Mouse (Mus musculus) heart, embryonic 15.5 days (tissue): ENCODE results near the gene Ctbs. TPM values are rescaled to one million over a fixed set of nuclear protein-coding genes. Genes with fewer than 3 reads are reported as not detected.
A peak's percentile ranks its signal among the peaks of the same experiment; 100 is the strongest.
"Not testable (repeated sequence)": the region's sequence is repeated elsewhere in the genome, so short reads cannot be mapped to it uniquely, and the experiment has no call there.

ENCODE experiments used
- ATAC-seq: fragments of 200-750 bp; cut with Nextera tagmentation; replicated peaks from 2 replicates; pipeline ENCODE4 v1.8.0; 2017; ENCODE audit warnings: low read depth, moderate TSS enrichment; ENCODE audit not compliant: insufficient number of reproducible peaks, insufficient read depth, low FRiP score
- H3K27ac ChIP-seq: fragments of 300-500 bp; sonication (generic); 2 replicates; pipeline ENCODE4 v1.5.1; 2015; ENCODE audit warnings: mild to moderate bottlenecking, inconsistent platforms
- H3K27me3 ChIP-seq: fragments of 300-500 bp; sonication (generic); 2 replicates; pipeline ENCODE4 v1.6.1; 2015; ENCODE audit warnings: inconsistent platforms
- H3K36me3 ChIP-seq: fragments of 300-500 bp; sonication (generic); 2 replicates; pipeline ENCODE4 v1.6.1; 2015; ENCODE audit warnings: mild to moderate bottlenecking, inconsistent platforms
- H3K4me1 ChIP-seq: fragments of 300-500 bp; sonication (generic); replicated peaks from 2 replicates; pipeline ENCODE4 v1.6.1; 2015; ENCODE audit warnings: inconsistent platforms
- H3K4me2 ChIP-seq: fragments of 300-500 bp; sonication (generic); 2 replicates; pipeline ENCODE4 v1.6.1; 2015; ENCODE audit warnings: inconsistent platforms, mild to moderate bottlenecking, moderate library complexity
- H3K4me3 ChIP-seq: fragments of 300-500 bp; sonication (generic); 2 replicates; pipeline ENCODE4 v1.5.1; 2015; ENCODE audit warnings: mild to moderate bottlenecking, inconsistent platforms
- H3K9ac ChIP-seq: fragments of 300-500 bp; sonication (generic); 2 replicates; pipeline ENCODE4 v1.6.1; 2015; ENCODE audit warnings: mild to moderate bottlenecking, inconsistent platforms
- H3K9me3 ChIP-seq: fragments of 300-500 bp; sonication (generic); replicated peaks from 2 replicates; pipeline ENCODE4 v1.6.1; 2016; ENCODE audit warnings: inconsistent platforms
- WGBS: fragments of 180-500 bp; shearing (Covaris S2); methylation state at CpG from one replicate; pipeline ENCODE4 v1.1.7; 2015; ENCODE audit warnings: mixed read lengths; 5-methylcytosine and 5-hydroxymethylcytosine counted together
- polyA plus RNA-seq: library from polyadenylated mRNA; unstranded; fragments of >200 nt; fragmentation: Nextera tagmentation; extraction: Ambion mirVana; gene quantifications from 2 replicates; pipeline ENCODE4 v1.2.1, GENCODE M21; 2015

The Ctbs gene
- polyA plus RNA-seq, 1 experiment from 2014 or later = 7.5 TPM

- no peak overlapping the region for H3K9ac ChIP-seq
- H3K27me3 ChIP-seq = no peaks in the 10 kb centered on the region
- H3K36me3 ChIP-seq = peaks cover 5% of the 10 kb centered on the region; the same call in 1 of the 2 replicates
- no peaks in the 10 kb centered on the region for H3K9me3 ChIP-seq
- H3K27ac ChIP-seq = no peak overlapping the region
- no peak overlapping the region for H3K4me3 ChIP-seq
- WGBS = 93% methylated on average over 12 of the region's 12 CpGs
- no peak for ATAC-seq
- peaks cover 17% of the 10 kb centered on the region for H3K4me1 ChIP-seq
- H3K4me2 ChIP-seq = no peak overlapping the region
Observed at GRCm38 (mm10) chr3:146414555-146414954, 35.0 kb upstream of the Ctbs start.

GRCm38 (mm10) chr3:146417873-146418272, 31.7 kb upstream of the Ctbs start:
- H3K27me3 ChIP-seq = no peaks in the 10 kb centered on the region
- WGBS = 93% methylated on average over 8 of the region's 8 CpGs
- peaks cover 6% of the 10 kb centered on the region; the same call in 1 of the 2 replicates for H3K36me3 ChIP-seq
- no peak overlapping the region for H3K9ac ChIP-seq
- no peak overlapping the region for H3K4me2 ChIP-seq
- peaks cover 13% of the 10 kb centered on the region; the same call in 1 of the 2 replicates for H3K4me1 ChIP-seq
- no peaks in the 10 kb centered on the region for H3K9me3 ChIP-seq
- ATAC-seq = no peak
- H3K4me3 ChIP-seq = no peak overlapping the region
- no peak overlapping the region for H3K27ac ChIP-seq

GRCm38 (mm10) chr3:146418901-146419300, 30.7 kb upstream of the Ctbs start:
- H3K36me3 ChIP-seq = peaks cover 10% of the 10 kb centered on the region; the same call in 1 of the 2 replicates
- no peak overlapping the region for H3K4me3 ChIP-seq
- no peaks in the 10 kb centered on the region for H3K27me3 ChIP-seq
- H3K9ac ChIP-seq = no peak overlapping the region
- H3K4me1 ChIP-seq = peaks cover 11% of the 10 kb centered on the region; the same call in 1 of the 2 replicates
- WGBS = 64% methylated on average over 7 of the region's 7 CpGs
- H3K9me3 ChIP-seq = no peaks in the 10 kb centered on the region
- no peak overlapping the region for H3K4me2 ChIP-seq
- ATAC-seq = 0 out of 2 replicates have a peak, but pooled peaks have one; percentile 12
- peak overlapping the region; percentile 44 for H3K27ac ChIP-seq

- Histone ChIP-seq H3K4me3 (no peak overlapping the region), H3K27ac (peak overlapping the region; percentile 44), H3K9me3 (no peaks in the 10 kb centered on the region), H3K4me2 (no peak overlapping the region), H3K36me3 (peaks cover 10% of the 10 kb centered on the region; the same call in 1 of the 2 replicates), H3K27me3 (no peaks in the 10 kb centered on the region), H3K9ac (no peak overlapping the region), H3K4me1 (peaks cover 16% of the 10 kb centered on the region)
- WGBS = 78% methylated on average over 9 of the region's 9 CpGs
- ATAC-seq = no peak
Observed at GRCm38 (mm10) chr3:146419534-146419933, 30.1 kb upstream of the Ctbs start.

GRCm38 (mm10) chr3:146419992-146420537, 29.5 kb upstream of the Ctbs start:
- H3K36me3 ChIP-seq = peaks cover 10% of the 10 kb centered on the region; the same call in 1 of the 2 replicates
- H3K9ac ChIP-seq = no peak overlapping the region
- no peaks in the 10 kb centered on the region for H3K27me3 ChIP-seq
- H3K4me1 ChIP-seq = peaks cover 17% of the 10 kb centered on the region
- H3K4me3 ChIP-seq = no peak overlapping the region
- no peaks in the 10 kb centered on the region for H3K9me3 ChIP-seq
- 83% methylated on average over 15 of the region's 15 CpGs for WGBS
- no peak overlapping the region for H3K27ac ChIP-seq
- ATAC-seq = no peak
- no peak overlapping the region for H3K4me2 ChIP-seq

GRCm38 (mm10) chr3:146421787-146422186, 27.8 kb upstream of the Ctbs start:
- 50% methylated on average over 8 of the region's 8 CpGs for WGBS
- H3K9me3 ChIP-seq = no peaks in the 10 kb centered on the region
- no peaks in the 10 kb centered on the region for H3K27me3 ChIP-seq
- no peak overlapping the region for H3K4me3 ChIP-seq
- no peak for ATAC-seq
- H3K4me1 ChIP-seq = peaks cover 17% of the 10 kb centered on the region
- H3K27ac ChIP-seq = no peak overlapping the region
- H3K4me2 ChIP-seq = no peak overlapping the region
- peaks cover 13% of the 10 kb centered on the region; the same call in 1 of the 2 replicates for H3K36me3 ChIP-seq
- no peak overlapping the region for H3K9ac ChIP-seq

GRCm38 (mm10) chr3:146423710-146424109, 25.9 kb upstream of the Ctbs start:
- peaks cover 19% of the 10 kb centered on the region; the same call in 1 of the 2 replicates for H3K36me3 ChIP-seq
- no peak overlapping the region for H3K9ac ChIP-seq
- ATAC-seq = no peak
- no peaks in the 10 kb centered on the region for H3K9me3 ChIP-seq
- H3K4me2 ChIP-seq = no peak overlapping the region
- 82% methylated on average over 7 of the region's 7 CpGs for WGBS
- peaks cover 17% of the 10 kb centered on the region for H3K4me1 ChIP-seq
- no peak overlapping the region for H3K4me3 ChIP-seq
- H3K27ac ChIP-seq = no peak overlapping the region
- H3K27me3 ChIP-seq = no peaks in the 10 kb centered on the region

GRCm38 (mm10) chr3:146424306-146424900, 25.2 kb upstream of the Ctbs start:
- no peak overlapping the region for H3K4me2 ChIP-seq
- peaks cover 21% of the 10 kb centered on the region; the same call in 1 of the 2 replicates for H3K36me3 ChIP-seq
- H3K27me3 ChIP-seq = no peaks in the 10 kb centered on the region
- no peak overlapping the region for H3K4me3 ChIP-seq
- WGBS = 39% methylated on average over 7 of the region's 7 CpGs
- no peak overlapping the region for H3K27ac ChIP-seq
- peaks cover 17% of the 10 kb centered on the region for H3K4me1 ChIP-seq
- no peak overlapping the region for H3K9ac ChIP-seq
- no peak for ATAC-seq
- no peaks in the 10 kb centered on the region for H3K9me3 ChIP-seq

GRCm38 (mm10) chr3:146425902-146426301, 23.7 kb upstream of the Ctbs start:
- peaks cover 29% of the 10 kb centered on the region; the same call in 1 of the 2 replicates for H3K36me3 ChIP-seq

GRCm38 (mm10) chr3:146426489-146426888, 23.1 kb upstream of the Ctbs start:
- no peak overlapping the region for H3K4me3 ChIP-seq
- no peak overlapping the region for H3K4me2 ChIP-seq
- H3K9ac ChIP-seq = no peak overlapping the region
- no peak overlapping the region for H3K27ac ChIP-seq
- no peaks in the 10 kb centered on the region for H3K27me3 ChIP-seq
- peaks cover 17% of the 10 kb centered on the region for H3K4me1 ChIP-seq
- ATAC-seq = no peak
- no peaks in the 10 kb centered on the region for H3K9me3 ChIP-seq
- peaks cover 31% of the 10 kb centered on the region; the same call in 1 of the 2 replicates for H3K36me3 ChIP-seq
- 91% methylated on average over 8 of the region's 8 CpGs for WGBS

More at GRCm38 (mm10) chr3:146425902-146426301, 23.7 kb upstream of the Ctbs start:
- Histone ChIP-seq H3K4me3 (no peak overlapping the region), H3K9me3 (no peaks in the 10 kb centered on the region), H3K9ac (no peak overlapping the region), H3K4me1 (peaks cover 17% of the 10 kb centered on the region), H3K27me3 (no peaks in the 10 kb centered on the region), H3K4me2 (no peak overlapping the region), H3K27ac (no peak overlapping the region)
- ATAC-seq = no peak
- WGBS = 57% methylated on average over 7 of the region's 7 CpGs

- H3K27ac ChIP-seq, H3K27me3 ChIP-seq, H3K4me1 ChIP-seq, H3K4me2 ChIP-seq, H3K4me3 ChIP-seq, H3K9me3 ChIP-seq, ATAC-seq, H3K9ac ChIP-seq: not testable (repeated sequence)
- H3K36me3 ChIP-seq = peaks cover 37% of the 10 kb centered on the region; the same call in 1 of the 2 replicates
- 90% methylated on average over 11 of the region's 11 CpGs for WGBS
Observed at GRCm38 (mm10) chr3:146433063-146433462, 16.5 kb upstream of the Ctbs start.
